Mouse (Mus musculus) kidney, postnatal 0 days (tissue): ENCODE data around the gene Aqr. TPM values are rescaled to one million over a fixed set of nuclear protein-coding genes. Genes with fewer than 3 reads are reported as not detected.

Experiments
- ATAC-seq: fragments of 200-750 bp; cut with Nextera tagmentation; replicated peaks from 2 replicates; pipeline ENCODE4 v1.8.0; 2017; ENCODE audit warnings: low read depth, moderate number of reproducible peaks, moderate TSS enrichment, moderate library complexity; ENCODE audit not compliant: low FRiP score
- DNase-seq: peaks from one replicate; pipeline ENCODE4 v3.0.0-alpha.2; 2016; ENCODE audit warnings: low spot score
- H3K27ac ChIP-seq: fragments of 300-500 bp; sonication (generic); 2 replicates; pipeline ENCODE4 v1.5.1; 2014; ENCODE audit warnings: mild to moderate bottlenecking
- H3K27me3 ChIP-seq: fragments of 300-500 bp; sonication (generic); 2 replicates; pipeline ENCODE4 v1.6.1; 2014; ENCODE audit warnings: low read length, mixed read lengths; ENCODE audit not compliant: insufficient read depth
- H3K36me3 ChIP-seq: fragments of 300-500 bp; sonication (generic); 2 replicates; pipeline ENCODE4 v1.6.1; 2014; ENCODE audit warnings: low read length, mixed read lengths; ENCODE audit not compliant: insufficient read depth
- H3K4me1 ChIP-seq: fragments of 300-500 bp; sonication (generic); replicated peaks from 2 replicates; pipeline ENCODE4 v1.6.1; 2014; ENCODE audit warnings: antibody characterized with exemption, low read length, mixed read lengths; ENCODE audit not compliant: insufficient read depth
- H3K4me2 ChIP-seq: fragments of 300-500 bp; sonication (generic); 2 replicates; pipeline ENCODE4 v1.6.1; 2014; ENCODE audit warnings: mild to moderate bottlenecking, low read length, moderate library complexity, mixed read lengths
- H3K4me3 ChIP-seq: fragments of 300-500 bp; sonication (generic); replicated peaks from 2 replicates; pipeline ENCODE4 v1.5.1; 2014; ENCODE audit warnings: low read depth, low read length
- H3K9ac ChIP-seq: fragments of 300-500 bp; sonication (generic); 2 replicates; pipeline ENCODE4 v1.6.1; 2014; ENCODE audit warnings: low read depth, low read length
- H3K9me3 ChIP-seq: fragments of 300-500 bp; sonication (generic); replicated peaks from 2 replicates; pipeline ENCODE4 v1.6.1; 2016; ENCODE audit warnings: low read length, inconsistent platforms, mixed read lengths
- CTCF ChIP-seq: IDR thresholded peaks from 2 replicates; pipeline ENCODE4 v1.5.1; 2016; ENCODE audit warnings: antibody characterized with exemption, low read depth, mild to moderate bottlenecking, moderate library complexity
- whole genome bisulfite sequencing: fragments of 180-500 bp; shearing (Covaris S2); extraction: QIAGEN DNeasy Blood & Tissue Kit; methylation state at CpG from one replicate; pipeline ENCODE4 v1.1.7; 2014; 5-methylcytosine and 5-hydroxymethylcytosine counted together
- polyA plus RNA-seq: library from polyadenylated mRNA; unstranded; fragments of >200 nt; fragmentation: Nextera tagmentation; extraction: Ambion mirVana; gene quantifications from 2 replicates; pipeline ENCODE4 v1.2.1, GENCODE M21; 2015

Aqr gene
- polyA plus RNA-seq, 1 experiment from 2014 or later = 44.4 TPM

DNA sequence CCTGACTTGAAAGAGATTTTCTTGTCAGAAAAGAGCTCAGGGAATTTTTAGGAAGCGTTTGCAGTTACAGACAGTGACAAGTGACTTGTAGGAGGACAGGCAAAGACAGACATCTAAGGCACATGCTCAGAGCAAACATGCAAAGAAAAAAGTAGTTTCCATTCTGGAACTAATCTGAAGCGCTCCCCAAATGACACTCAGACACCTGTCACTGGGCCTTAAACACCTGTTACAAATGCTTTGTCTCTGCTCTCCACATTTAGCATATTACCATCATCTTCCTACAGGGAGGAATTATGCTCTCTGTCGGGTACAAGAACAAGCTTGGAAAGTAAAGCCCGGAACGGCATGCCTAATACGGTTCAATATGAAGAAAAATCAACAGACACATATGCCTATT lies 43.0 kb downstream of the Aqr start:
- 93% methylated on average over 6 of the region's 6 CpGs for WGBS
- no peak for DNase-seq
- Histone ChIP-seq H3K4me1 (no peaks in the 10 kb centered on the region), H3K4me3 (no peak overlapping the region), H3K9ac (no peak overlapping the region), H3K9me3 (no peaks in the 10 kb centered on the region), H3K27me3 (no peaks in the 10 kb centered on the region), H3K4me2 (no peak overlapping the region), H3K27ac (no peak overlapping the region), H3K36me3 (peaks cover 57% of the 10 kb centered on the region)
- TF ChIP-seq CTCF = no peak
- no peak for ATAC-seq

DNA sequence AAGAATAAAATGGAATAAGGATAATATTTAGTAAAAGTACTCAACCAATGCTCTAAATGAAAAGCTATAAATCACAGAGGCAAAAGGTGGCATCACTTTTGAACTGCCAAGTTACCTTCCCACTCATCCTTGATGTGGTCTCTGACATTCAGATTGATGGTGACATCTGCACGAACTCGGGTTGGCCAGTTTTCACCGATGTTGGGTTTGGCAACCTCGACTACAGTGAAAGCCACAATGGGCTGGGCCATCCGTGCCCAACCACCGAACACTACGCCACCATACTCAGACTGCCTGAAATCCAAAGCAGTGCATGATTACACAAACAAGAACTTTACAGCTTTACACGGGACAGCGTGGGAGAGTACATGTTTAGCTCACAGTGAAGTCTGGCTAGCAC lies 50.1 kb downstream of the Aqr start:
- Histone ChIP-seq H3K4me3 (no peak overlapping the region), H3K27me3 (no peaks in the 10 kb centered on the region), H3K9ac (no peak overlapping the region), H3K4me1 (no peaks in the 10 kb centered on the region), H3K27ac (no peak overlapping the region), H3K4me2 (no peak overlapping the region), H3K9me3 (no peaks in the 10 kb centered on the region), H3K36me3 (peaks cover 64% of the 10 kb centered on the region)
- ATAC-seq (no peak), DNase-seq (no peak)
- TF ChIP-seq CTCF = no peak
- 92% methylated on average over 9 of the region's 9 CpGs for WGBS

DNA sequence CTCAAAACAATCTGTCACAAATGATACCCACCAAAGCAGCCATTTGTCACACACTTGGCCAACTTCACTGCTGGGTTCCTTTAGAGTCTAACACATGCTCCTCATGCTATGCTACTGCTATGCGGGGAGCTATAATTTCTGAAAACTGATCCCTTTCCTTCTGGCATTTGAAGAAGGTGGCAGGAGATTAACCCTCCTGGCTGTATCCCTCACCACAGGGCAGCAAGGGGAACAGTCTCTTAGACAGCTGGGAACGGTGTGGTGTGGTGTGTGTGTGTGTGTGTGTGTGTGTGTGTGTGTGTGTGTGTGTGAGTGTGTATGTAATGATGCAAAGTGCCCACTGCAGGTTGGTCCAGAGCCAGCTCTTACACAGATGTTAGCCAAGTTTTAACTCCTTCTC lies 51.0 kb downstream of the Aqr start:
- no peaks in the 10 kb centered on the region for H3K27me3 ChIP-seq
- ATAC-seq (no peak), DNase-seq (no peak)
- TF ChIP-seq CTCF = no peak
- WGBS = 67% methylated on average over 2 of the region's 2 CpGs
- H3K4me2 ChIP-seq = no peak overlapping the region
- H3K27ac ChIP-seq = no peak overlapping the region
- H3K4me1 ChIP-seq = no peaks in the 10 kb centered on the region
- no peak overlapping the region for H3K4me3 ChIP-seq
- no peak overlapping the region for H3K9ac ChIP-seq
- no peaks in the 10 kb centered on the region for H3K9me3 ChIP-seq
- H3K36me3 ChIP-seq = peaks cover 57% of the 10 kb centered on the region

DNA sequence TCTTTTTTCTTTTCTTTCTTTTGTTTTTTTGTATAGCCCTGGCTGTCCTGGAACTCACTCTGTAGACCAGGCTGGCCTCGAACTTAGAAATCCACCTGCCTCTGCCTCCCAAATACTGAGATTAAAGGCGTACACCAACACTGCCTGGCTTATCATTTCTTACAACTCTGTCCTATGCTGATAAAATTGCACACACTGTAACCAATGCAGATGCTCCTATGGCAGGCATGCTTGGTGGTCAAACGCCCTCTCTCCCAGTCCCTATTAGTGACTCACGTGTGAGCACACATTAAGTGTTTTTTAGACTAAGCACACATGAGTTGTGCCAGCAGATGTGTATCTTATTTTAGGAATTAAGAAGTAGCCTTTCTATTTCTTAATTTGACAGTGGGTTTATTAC lies 53.5 kb downstream of the Aqr start:
- Histone ChIP-seq H3K4me1 (no peaks in the 10 kb centered on the region), H3K9me3 (no peaks in the 10 kb centered on the region), H3K9ac (no peak overlapping the region), H3K4me3 (no peak overlapping the region), H3K27ac (no peak overlapping the region), H3K27me3 (no peaks in the 10 kb centered on the region), H3K4me2 (no peak overlapping the region), H3K36me3 (peaks cover 55% of the 10 kb centered on the region)
- 96% methylated on average over 4 of the region's 4 CpGs for WGBS
- no peak for DNase-seq
- TF ChIP-seq CTCF = no peak
- no peak for ATAC-seq

DNA sequence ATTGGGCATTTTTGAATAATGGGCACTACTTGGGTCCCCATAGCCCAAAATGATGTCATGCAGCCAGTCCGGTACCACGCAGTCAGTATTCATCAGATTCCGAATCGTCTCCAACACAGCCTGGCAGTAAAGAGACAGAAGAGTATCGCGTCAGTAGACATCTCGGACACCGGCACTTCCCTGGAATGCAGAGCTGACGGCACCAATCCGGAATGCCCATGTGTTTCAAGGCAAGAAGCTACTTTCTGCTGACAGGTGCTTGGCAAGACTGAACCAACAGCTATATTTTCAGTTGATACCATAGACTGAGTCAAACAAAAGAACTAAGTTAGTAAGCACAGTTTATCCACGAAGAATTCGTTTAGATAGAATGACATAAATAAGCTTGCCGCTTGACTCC lies 56.2 kb downstream of the Aqr start:
- Histone ChIP-seq H3K9ac (no peak overlapping the region), H3K36me3 (peaks cover 55% of the 10 kb centered on the region), H3K4me3 (no peak overlapping the region), H3K27ac (no peak overlapping the region), H3K4me2 (no peak overlapping the region), H3K4me1 (no peaks in the 10 kb centered on the region), H3K27me3 (no peaks in the 10 kb centered on the region), H3K9me3 (no peaks in the 10 kb centered on the region)
- DNase-seq (no peak), ATAC-seq (no peak)
- 95% methylated on average over 13 of the region's 13 CpGs for WGBS
- no peak for TF ChIP-seq CTCF

DNA sequence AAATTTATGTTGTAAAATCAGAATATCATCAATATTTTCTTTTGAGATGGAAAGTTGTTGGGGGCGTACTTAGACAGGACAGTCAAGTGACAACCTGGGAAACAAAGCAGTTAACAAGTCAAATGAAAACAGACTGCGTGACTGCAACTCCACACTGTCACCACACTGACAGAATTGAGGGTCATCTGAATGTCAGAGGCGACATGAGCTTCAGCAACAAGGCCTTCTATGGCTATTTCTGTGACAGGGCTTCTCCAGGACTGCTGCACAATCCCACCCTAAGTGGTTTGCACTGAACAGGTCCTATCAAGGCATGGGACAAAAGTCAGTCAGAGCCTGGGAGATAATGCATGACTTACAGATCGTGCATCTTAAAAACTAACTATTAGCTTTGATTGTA lies 63.5 kb downstream of the Aqr start:
- no peak overlapping the region for H3K9ac ChIP-seq
- no peaks in the 10 kb centered on the region for H3K4me1 ChIP-seq
- ATAC-seq (no peak), DNase-seq (no peak)
- H3K4me2 ChIP-seq = no peak overlapping the region
- no peak overlapping the region for H3K27ac ChIP-seq
- peaks cover 33% of the 10 kb centered on the region for H3K36me3 ChIP-seq
- no peaks in the 10 kb centered on the region for H3K27me3 ChIP-seq
- no peak overlapping the region for H3K4me3 ChIP-seq
- WGBS = 92% methylated on average over 4 of the region's 4 CpGs
- no peaks in the 10 kb centered on the region for H3K9me3 ChIP-seq
- TF ChIP-seq CTCF = no peak

DNA sequence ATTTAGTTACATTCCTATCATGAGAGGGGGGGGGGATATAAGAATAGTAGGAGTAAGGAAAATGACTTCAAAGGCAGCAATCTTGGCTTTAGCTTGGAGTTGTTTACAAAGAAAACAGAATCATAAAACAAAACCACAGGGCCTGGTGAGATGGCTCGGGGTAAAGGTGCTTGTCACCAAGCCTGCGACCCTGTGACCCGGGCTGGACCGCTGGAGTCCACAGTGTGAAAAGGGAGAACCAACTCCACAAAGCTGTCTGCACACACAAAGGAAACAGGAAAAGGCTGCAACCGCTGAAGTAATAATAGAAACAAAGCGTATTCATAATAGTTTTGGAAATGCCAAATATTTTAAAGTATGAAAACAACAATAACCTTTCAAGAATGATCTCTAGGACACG lies 67.4 kb downstream of the Aqr start:
- H3K4me1 ChIP-seq = no peaks in the 10 kb centered on the region
- H3K4me3 ChIP-seq = no peak overlapping the region
- peaks cover 18% of the 10 kb centered on the region for H3K36me3 ChIP-seq
- H3K9ac ChIP-seq = no peak overlapping the region
- no peak for ATAC-seq
- TF ChIP-seq CTCF = no peak
- H3K27ac ChIP-seq = no peak overlapping the region
- H3K4me2 ChIP-seq = no peak overlapping the region
- WGBS = 43% methylated on average over 7 of the region's 7 CpGs
- H3K27me3 ChIP-seq = no peaks in the 10 kb centered on the region
- H3K9me3 ChIP-seq = no peaks in the 10 kb centered on the region
- peak; percentile 18 for DNase-seq
